Mouse (Mus musculus): ENCODE data around the gene Krt26. TPM values are rescaled to one million over a fixed set of nuclear protein-coding genes. Genes with fewer than 3 reads are reported as not detected.

Gene Krt26
- 0.06 TPM in 1 of 2 replicates, not detected in the other for polyA plus RNA-seq (2015; fragmentation: Nextera tagmentation; extraction: Ambion mirVana)

DNA sequence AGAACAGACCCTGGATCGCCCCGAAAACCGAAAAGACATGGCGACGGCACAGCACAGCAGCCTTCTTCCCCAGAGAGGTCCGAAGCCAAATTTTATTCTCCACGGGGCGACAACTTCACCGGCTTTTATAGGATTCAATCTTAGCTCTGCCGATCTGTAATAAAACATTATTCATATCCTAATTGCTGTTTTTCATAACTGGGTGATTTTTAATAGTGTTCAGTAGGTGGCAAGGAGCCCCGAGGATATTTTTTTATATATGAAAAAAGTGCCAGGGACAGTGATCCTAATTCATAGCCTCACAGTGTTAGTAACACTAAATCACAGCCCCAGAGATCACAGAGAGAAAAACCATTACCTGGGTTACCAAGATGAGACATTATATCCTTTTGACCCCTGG, at the start of gene Krt26:
Gene Krt26 (minus strand): TSS at position 101 of the 400 bp plus-strand sequence.
- Histone ChIP-seq H3K4me1 (no peaks in the 10 kb centered on the region), H3K27me3 (replicated peaks) (no peaks in the 10 kb centered on the region), H3K9ac (no peak within 1 kb of the TSS), H3K4me2 (no peak within 1 kb of the TSS), H3K9me3 (no peaks in the 10 kb centered on the region), H3K27ac (no peak within 1 kb of the TSS), H3K4me3 (replicated peaks) (no peak within 1 kb of the TSS), H3K36me3 (no peaks in the 10 kb centered on the region)
- 93% methylated on average over 11 of the region's 11 CpGs for WGBS
- no peak for ATAC-seq (ENCODE audit: insufficient read depth, low FRiP score, low read depth)

DNA sequence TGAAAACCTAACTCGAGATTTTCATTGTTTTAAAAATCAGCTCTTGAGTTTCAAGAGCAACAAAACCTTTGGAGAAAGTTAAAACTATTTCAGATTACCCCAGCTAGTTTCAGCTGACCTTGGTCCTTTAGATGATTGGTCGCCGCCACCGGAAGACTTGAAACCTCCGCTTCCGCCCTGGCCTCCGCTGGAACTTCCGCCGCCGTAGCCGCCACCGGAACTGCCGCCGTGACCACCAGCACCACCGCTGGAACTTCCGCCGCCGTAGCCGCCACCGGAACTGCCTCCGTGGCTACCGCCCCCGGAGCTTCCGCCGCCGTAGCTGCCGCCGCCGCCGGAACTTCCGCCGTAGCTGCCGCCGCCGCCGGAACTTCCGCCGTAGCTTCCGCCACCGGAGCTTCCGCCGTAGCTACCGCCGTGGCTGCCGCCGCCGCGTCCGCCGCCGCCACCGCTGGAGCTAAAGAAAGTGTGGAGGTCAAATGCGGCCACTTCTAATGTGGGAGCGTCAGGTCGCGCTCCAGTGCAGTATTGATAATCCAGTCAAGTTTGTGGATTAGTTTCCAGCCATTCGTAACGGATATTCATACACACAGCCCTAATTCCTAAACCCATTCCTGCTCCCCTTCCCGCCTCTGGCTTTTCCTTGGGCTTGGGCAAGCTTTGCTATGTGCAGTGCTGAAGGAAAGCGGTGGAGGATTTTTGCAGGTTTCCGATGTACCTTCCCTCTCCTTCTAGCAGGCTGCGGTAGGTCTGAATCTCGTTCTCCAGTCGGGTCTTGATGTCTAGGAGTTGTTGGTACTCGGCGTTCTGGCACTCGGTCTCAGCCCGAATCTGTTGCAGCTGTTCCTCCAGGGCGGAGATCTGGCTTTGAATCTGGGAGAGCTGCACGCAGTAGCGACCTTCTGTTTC, 48.3 kb upstream of the Krt26 start:
- ATAC-seq (ENCODE audit: insufficient read depth, low FRiP score, low read depth) = peak; percentile 78
- no peaks in the 10 kb centered on the region for H3K9me3 ChIP-seq
- H3K27me3 ChIP-seq (replicated peaks) = no peaks in the 10 kb centered on the region
- H3K36me3 ChIP-seq = no peaks in the 10 kb centered on the region
- peak overlapping the region; percentile 32 for H3K9ac ChIP-seq
- no peaks in the 10 kb centered on the region; the same call in 1 of the 2 replicates for H3K4me1 ChIP-seq
- H3K27ac ChIP-seq = peak overlapping the region; percentile 97
- peak overlapping the region; percentile 53 for H3K4me3 ChIP-seq (replicated peaks)
- WGBS = under 1% methylated on average over 69 of the region's 71 CpGs
- H3K4me2 ChIP-seq = peak overlapping the region; percentile 55

DNA sequence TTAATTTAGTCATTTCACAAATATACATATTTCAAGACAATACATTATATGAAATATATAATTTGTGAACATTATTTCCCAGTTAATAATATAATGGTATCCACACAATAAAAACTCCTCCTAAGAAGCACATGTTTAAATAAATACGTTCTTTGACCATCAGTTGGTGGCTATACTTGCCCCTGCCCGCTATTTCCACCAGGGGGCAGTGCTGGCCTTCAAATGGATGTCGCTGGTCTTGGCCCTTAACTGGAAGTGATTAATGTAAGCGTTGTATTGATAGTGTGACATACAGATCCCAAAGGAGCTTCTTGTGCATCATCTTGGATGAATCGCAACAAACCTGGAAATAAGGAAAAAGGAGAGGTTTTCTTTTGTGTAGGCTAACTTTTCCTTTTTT, 41.8 kb upstream of the Krt26 start:
- 16% methylated on average over 5 of the region's 5 CpGs for WGBS
- Histone ChIP-seq H3K4me2 (no peak overlapping the region), H3K4me1 (no peaks in the 10 kb centered on the region), H3K9me3 (no peaks in the 10 kb centered on the region), H3K9ac (no peak overlapping the region), H3K4me3 (replicated peaks) (no peak overlapping the region), H3K27ac (no peak overlapping the region), H3K36me3 (no peaks in the 10 kb centered on the region), H3K27me3 (replicated peaks) (0 out of 2 replicates have a peak, but pooled peaks cover 2% of the 10 kb centered on the region)
- ATAC-seq (ENCODE audit: insufficient read depth, low FRiP score, low read depth) = no peak

DNA sequence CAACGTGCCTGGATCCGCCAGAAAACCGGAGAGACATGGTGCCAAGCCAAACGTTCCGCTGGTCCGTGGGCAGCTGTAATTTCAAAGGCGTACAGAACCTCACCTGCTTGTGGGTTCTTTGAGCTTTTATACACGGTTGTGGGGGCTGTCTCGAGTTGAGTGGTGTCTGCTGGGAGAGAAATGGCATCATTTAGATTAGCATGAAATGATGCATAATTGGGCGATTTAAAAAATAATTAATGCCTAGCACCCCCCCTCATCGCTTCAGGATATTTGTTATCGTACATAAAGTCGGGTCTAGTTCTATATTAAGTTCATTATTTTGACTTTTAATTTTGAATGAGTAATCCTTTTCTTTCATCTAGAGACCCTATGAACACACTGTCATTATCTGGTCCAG, 37.0 kb upstream of the Krt26 start, which contains the start of gene Krt28:
Gene Krt28 (minus strand): TSS at position 101 of the 400 bp plus-strand sequence.
- no peaks in the 10 kb centered on the region for H3K36me3 ChIP-seq
- no peaks in the 10 kb centered on the region for H3K9me3 ChIP-seq
- H3K4me1 ChIP-seq = no peaks in the 10 kb centered on the region
- no peak for ATAC-seq (ENCODE audit: insufficient read depth, low FRiP score, low read depth)
- no peak within 1 kb of the TSS for H3K9ac ChIP-seq
- H3K27ac ChIP-seq = no peak within 1 kb of the TSS
- H3K27me3 ChIP-seq (replicated peaks) = 0 out of 2 replicates have a peak, but pooled peaks cover 3% of the 10 kb centered on the region
- no peak within 1 kb of the TSS for H3K4me3 ChIP-seq (replicated peaks)
- whole genome bisulfite sequencing = 78% methylated on average over 13 of the region's 13 CpGs
- no peak within 1 kb of the TSS for H3K4me2 ChIP-seq

DNA sequence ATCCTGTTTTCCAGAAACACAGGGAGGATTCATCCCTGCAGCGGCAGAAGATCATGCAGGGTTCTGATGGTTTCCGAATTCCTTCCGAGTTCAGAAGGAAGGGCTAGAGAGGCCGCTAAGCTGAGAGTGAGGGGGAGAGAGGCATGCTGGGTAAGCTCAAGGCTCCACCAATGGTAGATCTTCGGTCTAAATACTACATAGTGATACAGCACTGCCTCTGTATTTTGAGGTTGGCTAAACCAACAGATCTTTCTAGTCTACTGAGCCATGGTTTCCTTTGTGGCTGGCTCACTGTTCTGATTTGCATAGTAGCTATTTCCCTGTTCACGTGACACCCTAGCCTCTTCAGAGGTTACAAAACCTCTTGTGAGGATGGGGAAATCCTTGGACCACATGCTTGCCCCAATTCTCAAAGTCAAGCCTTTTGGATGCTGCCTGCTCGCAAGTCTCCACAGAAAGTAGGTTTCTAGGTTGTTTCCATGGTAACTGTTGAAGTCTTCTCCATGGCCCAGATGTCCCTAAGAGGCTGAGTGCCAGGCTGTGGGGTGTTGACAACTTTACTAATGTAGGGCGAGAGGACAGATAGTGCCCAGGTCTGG, 32.2 kb upstream of the Krt26 start:
- Histone ChIP-seq H3K4me3 (replicated peaks) (no peak overlapping the region), H3K9ac (no peak overlapping the region), H3K36me3 (no peaks in the 10 kb centered on the region), H3K27ac (no peak overlapping the region), H3K27me3 (replicated peaks) (0 out of 2 replicates have a peak, but pooled peaks cover 3% of the 10 kb centered on the region), H3K9me3 (no peaks in the 10 kb centered on the region), H3K4me2 (no peak overlapping the region), H3K4me1 (no peaks in the 10 kb centered on the region)
- 87% methylated on average over 8 of the region's 8 CpGs for WGBS
- no peak for ATAC-seq (ENCODE audit: insufficient read depth, low FRiP score, low read depth)

DNA sequence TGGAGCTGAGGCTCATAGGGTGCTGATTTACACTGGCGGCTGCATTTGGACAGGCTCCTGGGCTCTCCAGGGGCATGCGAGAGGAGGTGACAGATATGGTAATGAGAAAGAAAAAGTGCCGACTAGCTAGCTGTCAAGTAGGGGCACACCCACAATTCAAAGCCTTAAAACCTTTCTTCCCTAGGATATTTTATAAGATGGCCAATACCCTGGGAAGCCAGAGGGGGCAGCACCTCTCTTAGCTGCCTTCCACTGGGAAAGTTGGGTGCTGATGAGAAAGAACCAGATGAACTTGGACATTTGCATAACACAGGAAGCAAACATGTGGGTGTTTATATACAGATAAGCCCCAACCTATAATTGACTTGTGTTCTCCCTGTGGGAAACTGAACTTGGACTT, 31.5 kb upstream of the Krt26 start:
- H3K27me3 ChIP-seq (replicated peaks) = no peaks in the 10 kb centered on the region
- no peak overlapping the region for H3K4me2 ChIP-seq
- H3K4me1 ChIP-seq = no peaks in the 10 kb centered on the region
- WGBS = 12% methylated on average over 3 of the region's 3 CpGs
- H3K4me3 ChIP-seq (replicated peaks) = no peak overlapping the region
- no peaks in the 10 kb centered on the region for H3K36me3 ChIP-seq
- ATAC-seq (ENCODE audit: insufficient read depth, low FRiP score, low read depth) = no peak
- no peak overlapping the region for H3K9ac ChIP-seq
- no peak overlapping the region for H3K27ac ChIP-seq
- H3K9me3 ChIP-seq = no peaks in the 10 kb centered on the region

DNA sequence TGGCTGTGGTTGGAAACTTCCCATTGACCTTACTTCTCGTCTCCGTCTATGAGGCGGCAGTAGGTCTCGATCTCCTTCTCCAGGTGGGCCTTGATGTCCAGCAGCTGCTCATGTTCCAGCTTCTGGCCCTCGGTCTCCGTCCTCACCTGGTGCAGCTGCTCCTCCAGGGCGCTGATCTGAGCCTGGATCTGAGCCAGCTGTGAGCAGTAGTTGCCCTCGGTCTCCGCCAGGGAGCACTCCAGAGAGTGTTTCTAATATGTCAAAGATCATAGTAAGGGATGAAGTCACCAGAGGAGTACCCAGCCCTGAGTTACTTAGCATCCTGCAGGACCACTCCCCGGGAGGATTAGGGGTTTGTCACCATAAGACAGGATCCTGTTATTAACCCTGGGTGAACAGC, 29.0 kb upstream of the Krt26 start:
- H3K4me3 ChIP-seq (replicated peaks) = no peak overlapping the region
- H3K36me3 ChIP-seq = no peaks in the 10 kb centered on the region
- no peaks in the 10 kb centered on the region for H3K27me3 ChIP-seq (replicated peaks)
- H3K27ac ChIP-seq = no peak overlapping the region
- H3K9ac ChIP-seq = no peak overlapping the region
- no peak for ATAC-seq (ENCODE audit: insufficient read depth, low FRiP score, low read depth)
- no peaks in the 10 kb centered on the region for H3K9me3 ChIP-seq
- H3K4me1 ChIP-seq = no peaks in the 10 kb centered on the region
- no peak overlapping the region for H3K4me2 ChIP-seq
- WGBS = 37% methylated on average over 10 of the region's 10 CpGs

DNA sequence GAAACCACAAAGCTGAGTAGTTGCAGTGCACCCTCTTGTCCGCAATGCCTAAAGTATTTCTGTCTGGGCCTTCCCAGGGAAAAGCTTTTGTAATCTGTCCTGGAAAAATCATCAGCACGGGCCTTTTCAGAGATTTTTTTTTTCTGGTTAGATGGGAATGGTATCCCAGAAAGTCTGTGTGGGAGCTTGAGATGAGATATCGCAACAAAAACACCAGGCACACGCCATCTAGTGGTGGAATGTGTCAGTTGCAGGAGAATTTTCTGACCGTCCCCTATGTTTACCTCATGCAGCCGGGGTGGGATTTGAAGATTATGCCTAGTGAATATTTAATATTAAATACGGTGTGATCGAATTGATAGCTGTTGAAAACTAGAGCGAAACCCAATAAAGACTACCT, 26.6 kb upstream of the Krt26 start:
- 17% methylated on average over 9 of the region's 9 CpGs for WGBS
- no peak overlapping the region for H3K9ac ChIP-seq
- H3K4me1 ChIP-seq = no peaks in the 10 kb centered on the region
- no peak for ATAC-seq (ENCODE audit: insufficient read depth, low FRiP score, low read depth)
- no peak overlapping the region for H3K27ac ChIP-seq
- H3K4me2 ChIP-seq = no peak overlapping the region
- no peaks in the 10 kb centered on the region for H3K27me3 ChIP-seq (replicated peaks)
- H3K36me3 ChIP-seq = no peaks in the 10 kb centered on the region
- H3K4me3 ChIP-seq (replicated peaks) = no peak overlapping the region
- no peaks in the 10 kb centered on the region for H3K9me3 ChIP-seq

DNA sequence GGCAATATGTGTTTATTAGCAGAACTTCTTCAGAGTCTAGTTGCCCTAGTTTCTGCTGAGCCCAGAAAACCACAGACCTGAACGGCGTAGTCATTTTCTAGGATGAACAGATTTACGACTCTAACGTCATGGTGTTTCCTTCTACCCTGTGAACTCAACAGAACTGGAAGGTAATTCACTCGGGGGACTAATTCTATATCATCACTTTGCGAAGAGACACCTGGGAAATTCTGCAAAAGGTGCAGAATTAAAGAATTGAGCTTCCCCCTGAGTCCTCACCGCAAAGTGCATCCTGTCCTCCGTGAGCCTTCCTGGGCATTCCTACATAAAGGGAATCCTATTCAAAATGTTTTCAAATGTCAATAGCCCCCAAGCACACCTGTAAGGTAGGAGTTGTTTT, 23.7 kb upstream of the Krt26 start:
- no peak overlapping the region for H3K27ac ChIP-seq
- ATAC-seq (ENCODE audit: insufficient read depth, low FRiP score, low read depth) = no peak
- 88% methylated on average over 8 of the region's 8 CpGs for WGBS
- no peaks in the 10 kb centered on the region for H3K4me1 ChIP-seq
- H3K9ac ChIP-seq = no peak overlapping the region
- no peaks in the 10 kb centered on the region for H3K9me3 ChIP-seq
- no peaks in the 10 kb centered on the region for H3K27me3 ChIP-seq (replicated peaks)
- H3K36me3 ChIP-seq = no peaks in the 10 kb centered on the region
- H3K4me2 ChIP-seq = no peak overlapping the region
- H3K4me3 ChIP-seq (replicated peaks) = no peak overlapping the region

DNA sequence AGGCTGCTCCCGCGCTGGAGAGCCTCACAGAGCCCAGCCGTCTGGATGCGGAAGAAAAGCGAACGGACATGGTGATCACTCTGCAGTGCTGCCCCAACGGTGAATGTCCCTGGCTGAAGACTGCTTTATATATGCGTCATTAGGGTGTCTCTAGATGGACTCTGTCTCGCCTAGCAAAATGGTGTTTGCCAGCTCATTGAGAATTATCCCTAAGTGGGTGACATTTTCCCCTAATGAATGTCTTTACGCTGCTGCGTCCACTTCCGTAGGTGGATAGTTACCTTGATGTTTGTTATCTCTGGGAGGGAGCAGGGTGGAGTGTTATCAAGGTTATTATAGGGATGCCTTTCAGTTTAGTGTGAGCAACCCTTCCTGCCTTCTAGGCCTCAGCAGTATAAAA, 13.2 kb upstream of the Krt26 start, which contains the start of gene Krt27:
Gene Krt27 (minus strand): TSS at position 101 of the 400 bp plus-strand sequence.
- H3K4me2 ChIP-seq = no peak within 1 kb of the TSS
- no peak within 1 kb of the TSS for H3K27ac ChIP-seq
- no peaks in the 10 kb centered on the region for H3K36me3 ChIP-seq
- WGBS = 70% methylated on average over 12 of the region's 12 CpGs
- H3K4me3 ChIP-seq (replicated peaks) = no peak within 1 kb of the TSS
- no peak within 1 kb of the TSS for H3K9ac ChIP-seq
- no peak for ATAC-seq (ENCODE audit: insufficient read depth, low FRiP score, low read depth)
- no peaks in the 10 kb centered on the region for H3K9me3 ChIP-seq
- no peaks in the 10 kb centered on the region for H3K4me1 ChIP-seq
- no peaks in the 10 kb centered on the region for H3K27me3 ChIP-seq (replicated peaks)

DNA sequence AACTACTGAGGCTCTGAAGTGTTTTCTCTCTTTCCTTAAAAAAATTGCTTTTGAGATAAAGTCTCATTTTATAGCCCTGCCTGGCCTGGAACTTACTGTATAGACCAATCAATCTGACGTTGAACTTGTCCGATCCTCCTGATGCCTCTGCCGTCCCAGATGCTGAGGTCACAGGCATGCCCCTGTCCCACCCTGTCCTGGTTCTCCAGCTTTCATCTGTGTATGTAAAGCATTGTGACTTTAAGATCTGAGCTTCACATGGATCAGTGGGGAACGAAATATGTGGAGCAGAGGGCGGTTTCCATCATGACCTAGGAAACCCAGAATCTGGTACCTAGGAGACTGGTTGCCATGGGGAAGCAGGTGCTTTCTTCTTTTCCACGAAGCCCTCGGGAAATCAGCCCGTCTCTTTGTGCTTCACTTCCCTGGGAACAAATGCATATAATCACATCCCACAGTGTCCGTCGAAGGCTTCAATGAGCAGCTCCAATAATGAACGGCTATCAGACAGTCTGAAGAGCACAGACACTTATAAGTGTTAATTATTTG, 1.6 kb upstream of the Krt26 start:
- Histone ChIP-seq H3K36me3 (no peaks in the 10 kb centered on the region), H3K4me3 (replicated peaks) (no peak overlapping the region), H3K4me1 (no peaks in the 10 kb centered on the region), H3K4me2 (no peak overlapping the region), H3K27ac (no peak overlapping the region), H3K9ac (no peak overlapping the region), H3K9me3 (no peaks in the 10 kb centered on the region), H3K27me3 (replicated peaks) (no peaks in the 10 kb centered on the region)
- 77% methylated on average over 11 of the region's 11 CpGs for WGBS
- no peak for ATAC-seq (ENCODE audit: insufficient read depth, low FRiP score, low read depth)

DNA sequence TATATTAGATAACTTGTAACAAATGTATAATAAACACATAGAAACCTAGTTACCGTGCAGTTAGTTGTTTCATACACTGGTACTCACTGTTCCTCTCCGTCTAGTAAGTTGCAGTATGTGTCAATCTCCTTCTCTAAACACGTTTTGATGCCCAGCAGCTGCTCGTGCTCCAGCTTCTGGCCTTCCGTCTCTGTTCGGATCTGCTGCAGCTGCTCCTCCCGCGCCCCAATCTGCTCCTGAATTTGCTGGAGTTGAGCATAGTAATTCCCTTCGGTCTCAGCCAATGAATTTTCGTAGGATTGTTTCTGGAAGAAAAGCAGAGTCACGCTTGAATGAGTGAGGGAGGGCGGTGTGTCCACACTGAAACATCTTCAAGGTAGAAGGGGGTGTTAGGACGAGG, 4.3 kb downstream of the Krt26 start:
- no peak for ATAC-seq (ENCODE audit: insufficient read depth, low FRiP score, low read depth)
- Histone ChIP-seq H3K4me2 (no peak overlapping the region), H3K9ac (no peak overlapping the region), H3K4me3 (replicated peaks) (no peak overlapping the region), H3K27ac (no peak overlapping the region), H3K9me3 (no peaks in the 10 kb centered on the region), H3K36me3 (no peaks in the 10 kb centered on the region), H3K4me1 (no peaks in the 10 kb centered on the region), H3K27me3 (replicated peaks) (no peaks in the 10 kb centered on the region)
- WGBS = 37% methylated on average over 13 of the region's 13 CpGs
